Mouse (Mus musculus): Measurements from ENCODE around the gene Llph. TPM values are rescaled to one million over a fixed set of nuclear protein-coding genes. Genes with fewer than 3 reads are reported as not detected.
A peak's percentile ranks its signal among the peaks of the same experiment; 100 is the strongest.

Llph gene
- polyA plus RNA-seq, 1 experiment from 2014 or later, result 51.3 TPM

GRCm38 (mm10) chr10:120257231-120257630, 30.4 kb downstream of the Llph start:
- ATAC-seq (ENCODE audit: insufficient number of reproducible peaks, low FRiP score, low TSS enrichment, low read depth), result no peak
- no peak overlapping the region for H3K4me2 ChIP-seq
- H3K9me3 ChIP-seq, result no peaks in the 10 kb centered on the region
- H3K4me3 ChIP-seq, result no peak overlapping the region
- no peak overlapping the region for H3K27ac ChIP-seq
- no peak overlapping the region for H3K9ac ChIP-seq
- no peaks in the 10 kb centered on the region for H3K36me3 ChIP-seq
- H3K4me1 ChIP-seq, result peaks cover 9% of the 10 kb centered on the region
- peaks cover 5% of the 10 kb centered on the region; the same call in 1 of the 2 replicates for H3K27me3 ChIP-seq
- 21% methylated on average over 11 of the region's 11 CpGs for WGBS

- Histone ChIP-seq H3K4me2 (no peak overlapping the region), H3K4me3 (no peak overlapping the region), H3K36me3 (no peaks in the 10 kb centered on the region), H3K9ac (no peak overlapping the region), H3K4me1 (peaks cover 16% of the 10 kb centered on the region), H3K9me3 (no peaks in the 10 kb centered on the region), H3K27ac (0 out of 2 replicates have a peak overlapping the region, but pooled peaks have one; percentile 27), H3K27me3 (no peaks in the 10 kb centered on the region)
- no peak for ATAC-seq (ENCODE audit: insufficient number of reproducible peaks, low FRiP score, low TSS enrichment, low read depth)
- WGBS, result 38% methylated on average over 12 of the region's 12 CpGs
Measured at GRCm38 (mm10) chr10:120267790-120268189, 40.9 kb downstream of the Llph start.

DNA sequence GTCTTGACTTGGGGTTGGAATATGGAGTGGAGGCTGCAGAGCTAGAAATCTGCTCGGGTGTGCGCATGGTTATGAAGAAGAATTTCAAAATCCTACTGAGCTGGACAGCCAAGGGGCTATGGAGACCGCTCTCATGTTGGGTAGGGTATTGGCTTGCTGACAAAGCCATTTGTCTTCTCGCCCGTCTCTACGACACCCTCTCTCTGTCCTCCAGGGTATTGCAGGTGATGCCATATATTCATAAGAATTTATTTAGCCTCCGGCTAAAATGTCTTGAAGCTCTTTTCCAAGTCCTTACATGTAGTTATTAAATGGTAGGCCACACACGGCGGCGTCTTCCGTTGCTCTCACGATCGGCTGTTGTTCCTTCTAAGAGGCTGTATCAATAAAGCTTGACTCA, 43.1 kb downstream of the Llph start:
- H3K36me3 ChIP-seq, result no peaks in the 10 kb centered on the region
- no peak overlapping the region for H3K9ac ChIP-seq
- ATAC-seq (ENCODE audit: insufficient number of reproducible peaks, low FRiP score, low TSS enrichment, low read depth), result no peak
- no peaks in the 10 kb centered on the region for H3K9me3 ChIP-seq
- H3K4me1 ChIP-seq, result peaks cover 34% of the 10 kb centered on the region
- 89% methylated on average over 13 of the region's 13 CpGs for WGBS
- H3K4me2 ChIP-seq, result no peak overlapping the region
- no peaks in the 10 kb centered on the region for H3K27me3 ChIP-seq
- no peak overlapping the region for H3K4me3 ChIP-seq
- H3K27ac ChIP-seq, result no peak overlapping the region

DNA sequence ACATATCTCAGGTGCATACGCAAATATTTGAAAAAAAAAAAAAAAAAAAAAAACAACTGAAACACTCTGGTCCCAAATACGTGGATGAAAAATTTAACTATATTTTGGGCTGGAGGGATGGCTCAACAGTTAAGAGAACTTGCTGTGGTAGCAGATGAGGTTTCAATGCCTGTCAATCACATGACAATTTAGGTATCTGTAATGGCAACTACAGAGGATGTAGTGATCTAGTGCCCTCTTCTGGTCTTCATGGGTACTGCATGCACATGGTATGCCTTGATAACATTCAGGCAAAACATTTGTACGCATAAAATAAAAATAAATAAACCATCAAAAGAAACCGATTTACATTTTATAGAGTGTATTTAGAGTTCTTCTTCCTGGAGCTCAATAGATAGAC, 43.9 kb downstream of the Llph start:
- peaks cover 34% of the 10 kb centered on the region for H3K4me1 ChIP-seq
- no peaks in the 10 kb centered on the region for H3K9me3 ChIP-seq
- no peak for ATAC-seq (ENCODE audit: insufficient number of reproducible peaks, low FRiP score, low TSS enrichment, low read depth)
- H3K27ac ChIP-seq, result no peak overlapping the region
- H3K9ac ChIP-seq, result no peak overlapping the region
- no peaks in the 10 kb centered on the region for H3K36me3 ChIP-seq
- H3K4me2 ChIP-seq, result no peak overlapping the region
- H3K4me3 ChIP-seq, result no peak overlapping the region
- 69% methylated on average over 4 of the region's 4 CpGs for WGBS
- H3K27me3 ChIP-seq, result no peaks in the 10 kb centered on the region

- H3K9me3 ChIP-seq, result no peaks in the 10 kb centered on the region
- peaks cover 34% of the 10 kb centered on the region for H3K4me1 ChIP-seq
- 47% methylated on average over 6 of the region's 6 CpGs for WGBS
- H3K27me3 ChIP-seq, result no peaks in the 10 kb centered on the region
- H3K4me2 ChIP-seq, result no peak overlapping the region
- H3K36me3 ChIP-seq, result no peaks in the 10 kb centered on the region
- H3K27ac ChIP-seq, result no peak overlapping the region
- no peak overlapping the region for H3K9ac ChIP-seq
- H3K4me3 ChIP-seq, result no peak overlapping the region
- ATAC-seq (ENCODE audit: insufficient number of reproducible peaks, low FRiP score, low TSS enrichment, low read depth), result no peak
Measured at GRCm38 (mm10) chr10:120271318-120271717, 44.4 kb downstream of the Llph start.

DNA sequence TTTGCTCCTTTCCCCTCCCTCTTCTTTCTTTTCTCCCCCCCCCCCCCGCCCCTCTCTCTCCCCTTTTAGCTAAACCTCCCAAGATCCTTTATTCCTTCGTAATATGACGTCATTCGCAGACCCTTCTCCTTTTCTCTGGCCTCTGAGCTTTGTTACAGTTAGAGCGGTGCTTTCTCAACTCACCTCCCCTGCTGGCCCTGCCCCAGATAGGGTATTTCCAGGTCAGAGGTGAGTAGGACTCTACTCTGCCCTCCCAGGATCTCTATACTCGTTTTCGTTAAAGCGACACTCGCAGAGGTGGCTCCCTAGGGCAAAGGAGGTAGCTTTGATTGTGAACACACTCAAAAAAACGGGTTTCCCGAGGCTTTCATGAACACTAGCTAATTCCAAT, 45.0 kb downstream of the Llph start:
- H3K36me3 ChIP-seq, result no peaks in the 10 kb centered on the region
- H3K9ac ChIP-seq, result no peak overlapping the region
- ATAC-seq (ENCODE audit: insufficient number of reproducible peaks, low FRiP score, low TSS enrichment, low read depth), result no peak
- peak overlapping the region; percentile 48 for H3K4me2 ChIP-seq
- H3K4me3 ChIP-seq, result peak overlapping the region; percentile 19
- H3K27me3 ChIP-seq, result 0 out of 2 replicates have a peak, but pooled peaks cover 3% of the 10 kb centered on the region
- peaks cover 37% of the 10 kb centered on the region for H3K4me1 ChIP-seq
- peak overlapping the region; percentile 82 for H3K27ac ChIP-seq
- no peaks in the 10 kb centered on the region for H3K9me3 ChIP-seq
- WGBS, result 13% methylated on average over 10 of the region's 11 CpGs

- Histone ChIP-seq H3K4me2 (peak overlapping the region; percentile 48), H3K27me3 (0 out of 2 replicates have a peak, but pooled peaks cover 3% of the 10 kb centered on the region), H3K9ac (no peak overlapping the region), H3K9me3 (no peaks in the 10 kb centered on the region), H3K27ac (peak overlapping the region; percentile 82), H3K36me3 (no peaks in the 10 kb centered on the region), H3K4me1 (peaks cover 38% of the 10 kb centered on the region), H3K4me3 (peak overlapping the region; percentile 19)
- peak; percentile 85 for ATAC-seq (ENCODE audit: insufficient number of reproducible peaks, low FRiP score, low TSS enrichment, low read depth)
- 7% methylated on average over 19 of the region's 19 CpGs for WGBS
Measured at GRCm38 (mm10) chr10:120272270-120272883, 45.5 kb downstream of the Llph start.

DNA sequence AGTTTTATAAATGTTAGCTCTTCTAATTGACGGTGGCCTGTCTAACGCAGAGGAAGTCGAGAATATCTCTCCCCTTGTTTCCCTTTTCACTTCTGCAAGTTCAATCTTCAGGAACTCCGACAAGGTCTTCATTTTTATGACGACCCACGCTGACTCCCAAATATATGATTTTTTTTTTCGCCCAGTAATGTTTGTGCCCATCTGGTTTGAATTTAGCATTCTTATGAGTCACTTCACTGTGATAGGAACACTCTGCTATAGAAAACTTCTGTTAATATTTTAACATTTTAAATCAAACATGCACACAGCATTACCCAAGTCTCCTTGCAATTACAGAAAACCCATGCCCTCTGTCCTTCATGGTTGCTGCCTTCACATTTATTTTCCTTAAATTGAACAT, 46.5 kb downstream of the Llph start:
- Histone ChIP-seq H3K9me3 (no peaks in the 10 kb centered on the region), H3K27ac (peak overlapping the region; percentile 82), H3K9ac (no peak overlapping the region), H3K4me3 (no peak overlapping the region), H3K4me2 (no peak overlapping the region), H3K36me3 (no peaks in the 10 kb centered on the region), H3K4me1 (peaks cover 36% of the 10 kb centered on the region), H3K27me3 (0 out of 2 replicates have a peak, but pooled peaks cover 3% of the 10 kb centered on the region)
- 31% methylated on average over 7 of the region's 7 CpGs for WGBS
- no peak for ATAC-seq (ENCODE audit: insufficient number of reproducible peaks, low FRiP score, low TSS enrichment, low read depth)

DNA sequence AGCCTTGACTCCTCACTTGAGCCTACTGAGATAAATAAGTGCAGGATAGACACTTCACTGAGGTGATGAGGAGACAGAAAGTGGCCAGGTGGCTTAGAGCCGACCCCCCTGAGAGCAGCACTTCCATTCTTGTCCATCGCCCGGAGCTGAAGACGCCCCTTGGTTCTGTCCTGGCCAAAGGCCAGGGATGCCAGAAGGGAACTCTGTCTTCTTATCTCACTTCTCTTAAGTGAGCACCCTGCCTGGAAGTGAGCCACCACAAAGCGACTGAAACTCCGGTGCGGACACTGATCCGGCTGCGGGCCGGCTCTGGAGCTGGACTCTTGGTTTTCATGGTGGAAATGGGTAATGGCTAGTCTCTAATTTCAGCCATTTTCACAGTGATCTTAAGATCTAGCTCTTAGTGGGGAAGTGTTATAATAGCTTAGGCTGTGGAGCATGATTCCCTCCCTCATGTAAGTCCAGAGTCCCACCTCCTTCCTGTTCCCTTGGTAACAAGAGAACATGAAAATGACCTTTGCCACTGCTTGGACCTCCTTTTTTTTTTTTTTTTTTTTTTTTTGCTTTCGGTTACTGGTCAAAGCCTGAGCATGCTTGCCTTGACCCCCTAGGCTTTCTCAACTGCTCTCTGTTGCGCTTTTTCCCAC, 52.7 kb downstream of the Llph start:
- WGBS, result 76% methylated on average over 12 of the region's 12 CpGs
- H3K36me3 ChIP-seq, result no peaks in the 10 kb centered on the region
- no peak overlapping the region for H3K4me2 ChIP-seq
- no peak for ATAC-seq (ENCODE audit: insufficient number of reproducible peaks, low FRiP score, low TSS enrichment, low read depth)
- H3K27me3 ChIP-seq, result 0 out of 2 replicates have a peak, but pooled peaks cover 3% of the 10 kb centered on the region
- H3K27ac ChIP-seq, result no peak overlapping the region
- H3K9me3 ChIP-seq, result no peaks in the 10 kb centered on the region
- no peak overlapping the region for H3K9ac ChIP-seq
- 0 out of 2 replicates have a peak, but pooled peaks cover 6% of the 10 kb centered on the region for H3K4me1 ChIP-seq
- no peak overlapping the region for H3K4me3 ChIP-seq

GRCm38 (mm10) chr10:120280375-120280774, 53.5 kb downstream of the Llph start:
- no peak overlapping the region for H3K9ac ChIP-seq
- H3K27ac ChIP-seq, result no peak overlapping the region
- no peak overlapping the region for H3K4me2 ChIP-seq
- H3K27me3 ChIP-seq, result 0 out of 2 replicates have a peak, but pooled peaks cover 3% of the 10 kb centered on the region
- ATAC-seq (ENCODE audit: insufficient number of reproducible peaks, low FRiP score, low TSS enrichment, low read depth), result no peak
- H3K4me1 ChIP-seq, result 0 out of 2 replicates have a peak, but pooled peaks cover 4% of the 10 kb centered on the region
- no peak overlapping the region for H3K4me3 ChIP-seq
- H3K9me3 ChIP-seq, result no peaks in the 10 kb centered on the region
- H3K36me3 ChIP-seq, result no peaks in the 10 kb centered on the region
- 61% methylated on average over 4 of the region's 4 CpGs for WGBS

DNA sequence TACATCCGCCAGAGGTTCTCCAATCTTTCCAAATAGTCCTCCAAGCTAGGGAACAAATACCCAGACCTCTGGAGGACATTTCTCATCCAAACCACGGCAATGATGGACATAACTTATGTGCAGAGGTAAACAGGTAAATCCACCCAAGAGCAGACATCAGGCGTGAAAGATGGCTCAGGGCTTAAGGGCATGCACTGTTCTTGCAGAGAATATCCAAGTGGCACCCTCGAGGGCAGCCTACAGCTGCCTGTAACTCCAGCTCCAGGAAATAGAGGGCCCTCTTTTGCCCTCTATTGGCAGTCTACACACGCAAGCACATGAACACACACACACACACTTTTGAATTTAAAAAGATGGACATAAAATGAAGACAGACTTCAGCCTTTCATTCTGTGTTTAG, 54.8 kb downstream of the Llph start:
- Histone ChIP-seq H3K4me1 (0 out of 2 replicates have a peak, but pooled peaks cover 3% of the 10 kb centered on the region), H3K4me2 (no peak overlapping the region), H3K36me3 (no peaks in the 10 kb centered on the region), H3K9ac (no peak overlapping the region), H3K27ac (no peak overlapping the region), H3K4me3 (no peak overlapping the region), H3K27me3 (no peaks in the 10 kb centered on the region), H3K9me3 (no peaks in the 10 kb centered on the region)
- 85% methylated on average over 5 of the region's 5 CpGs for WGBS
- no peak for ATAC-seq (ENCODE audit: insufficient number of reproducible peaks, low FRiP score, low TSS enrichment, low read depth)

All from limb, embryonic 15.5 days (tissue).